ENCODE assay signal across 19 mouse cellular contexts in genomic region chr1:163619831-163620230, GRCm38 (mm10).
DNase-seq lines count a peak whose midpoint lies in the region; ATAC-seq lines count a peak whose summit lies in the region.
"Had no signal": no experiment of that assay in that cellular context is flagged by ENCODE, and none has a peak within 500 bp of the region (broad histone marks: within the 10 kb centered on the region; RNA-seq: fewer than 3 reads in every experiment).

No protein-coding gene starts in this region.

- no peak overlapping the region for H3K4me2 ChIP-seq in kidney, embryonic 15.5 days
- no peak overlapping the region for H3K4me2 ChIP-seq in embryonic facial prominence, embryonic 14.5 days (ENCODE audit: low read depth, low read length)
- no peak overlapping the region for H3K4me2 ChIP-seq in limb, embryonic 11.5 days (ENCODE audit: low read depth, severe bottlenecking)
- H3K4me2 ChIP-seq: embryonic facial prominence, embryonic 13.5 days; forebrain, embryonic 13.5 days; heart, embryonic 11.5 days; hindbrain, embryonic 14.5 days had no signal

- H3K9me3 ChIP-seq in kidney, embryonic 15.5 days (replicated peaks): no peaks in the 10 kb centered on the region
- H3K9me3 ChIP-seq in embryonic facial prominence, embryonic 14.5 days (ENCODE audit: control insufficient read depth, low read length): no peaks in the 10 kb centered on the region
- H3K9me3 ChIP-seq in limb, embryonic 11.5 days (ENCODE audit: control insufficient read depth, low read length): no peaks in the 10 kb centered on the region
- H3K9me3 ChIP-seq: embryonic facial prominence, embryonic 13.5 days; forebrain, embryonic 13.5 days; hindbrain, embryonic 10.5 days had no signal

- intact Hi-C loops in gastrocnemius, postnatal 14 days (cut with DNase I; ENCODE audit: low total_unique reads): no loop called here

- no peak overlapping the region for H3K27ac ChIP-seq in kidney, embryonic 15.5 days
- H3K27ac ChIP-seq in embryonic facial prominence, embryonic 14.5 days (replicated peaks; ENCODE audit: low read depth, low read length): no peak overlapping the region
- no peak overlapping the region for H3K27ac ChIP-seq in limb, embryonic 11.5 days (replicated peaks; ENCODE audit: low read depth, low read length)
- H3K27ac ChIP-seq: embryonic facial prominence, embryonic 13.5 days; forebrain, embryonic 13.5 days; heart, adult 2 months; hindbrain, embryonic 10.5 days; hindbrain, embryonic 14.5 days had no signal

- H3K9ac ChIP-seq in kidney, embryonic 15.5 days: no peak overlapping the region
- H3K9ac ChIP-seq in embryonic facial prominence, embryonic 14.5 days (ENCODE audit: low read depth, low read length): no peak overlapping the region
- no peak overlapping the region for H3K9ac ChIP-seq in limb, embryonic 11.5 days (ENCODE audit: low read length)
- H3K9ac ChIP-seq: embryonic facial prominence, embryonic 13.5 days; forebrain, embryonic 13.5 days; forebrain, postnatal 0 days; hindbrain, embryonic 14.5 days had no signal

- ATAC-seq in kidney, embryonic 15.5 days (replicated peaks; ENCODE audit: low FRiP score): peak; percentile 58
- no peak for ATAC-seq in embryonic facial prominence, embryonic 14.5 days (ENCODE audit: low read depth)
- no peak for ATAC-seq in limb, embryonic 11.5 days (ENCODE audit: insufficient number of reproducible peaks, low FRiP score, low TSS enrichment, low read depth)
- ATAC-seq: forebrain, embryonic 13.5 days; forebrain, postnatal 0 days had no signal

- H3K36me3 ChIP-seq in kidney, embryonic 15.5 days: no peaks in the 10 kb centered on the region
- no peaks in the 10 kb centered on the region for H3K36me3 ChIP-seq in embryonic facial prominence, embryonic 14.5 days (ENCODE audit: control insufficient read depth, insufficient read depth, low read length)
- H3K36me3 ChIP-seq in limb, embryonic 11.5 days (ENCODE audit: control insufficient read depth, insufficient read depth, low read length): no peaks in the 10 kb centered on the region
- H3K36me3 ChIP-seq: embryonic facial prominence, embryonic 13.5 days; hindbrain, embryonic 10.5 days had no signal

- no peak overlapping the region for H3K4me3 ChIP-seq in kidney, embryonic 15.5 days (replicated peaks)
- no peak overlapping the region for H3K4me3 ChIP-seq in embryonic facial prominence, embryonic 14.5 days (ENCODE audit: low read depth, low read length)
- H3K4me3 ChIP-seq in limb, embryonic 11.5 days (ENCODE audit: low read depth, low read length): no peak overlapping the region
- H3K4me3 ChIP-seq: embryonic facial prominence, embryonic 13.5 days; forebrain, embryonic 13.5 days; heart, adult 2 months; hindbrain, embryonic 10.5 days had no signal

- 22% methylated on average over 7 of the region's 7 CpGs for WGBS in kidney, embryonic 15.5 days
- 28% methylated on average over 7 of the region's 7 CpGs for WGBS in embryonic facial prominence, embryonic 14.5 days
- WGBS in limb, embryonic 11.5 days: 37% methylated on average over 7 of the region's 7 CpGs

- peak; percentile 14 for DNase-seq in embryo, embryonic 11.5 days (ENCODE audit: low read depth, low spot score)
- DNase-seq in embryo, embryonic 10 days (ENCODE audit: low spot score): no peak
- DNase-seq in kidney, postnatal 14 days: no peak
- DNase-seq in embryonic facial prominence, embryonic 14.5 days (ENCODE audit: low spot score): peak; percentile 29
- DNase-seq in limb, embryonic 11.5 days (ENCODE audit: low spot score): peak; percentile 25
- DNase-seq in gastrocnemius, postnatal 14 days: no peak
- DNase-seq in frontal cortex, postnatal 25 days (ENCODE audit: low spot score in 2 of 2): no peak
- DNase-seq: adrenal gland, postnatal 10 days; cerebellum, adult 11 months; cerebellum, adult 8-10 months; cerebellum, postnatal 14 days; forebrain, postnatal 0 days; heart, adult 2 months had no signal

- H3K27me3 ChIP-seq in kidney, embryonic 15.5 days: no peaks in the 10 kb centered on the region
- H3K27me3 ChIP-seq in embryonic facial prominence, embryonic 14.5 days (replicated peaks; ENCODE audit: control insufficient read depth, insufficient read depth, low read length): no peaks in the 10 kb centered on the region
- no peaks in the 10 kb centered on the region for H3K27me3 ChIP-seq in limb, embryonic 11.5 days (ENCODE audit: control insufficient read depth, insufficient read depth, low read length)
- H3K27me3 ChIP-seq: embryonic facial prominence, embryonic 13.5 days; forebrain, embryonic 13.5 days had no signal

- peaks cover 5% of the 10 kb centered on the region; the same call in 1 of the 2 replicates for H3K4me1 ChIP-seq in kidney, embryonic 15.5 days
- H3K4me1 ChIP-seq in embryonic facial prominence, embryonic 14.5 days (ENCODE audit: control insufficient read depth, insufficient read depth, low read length): peaks cover 7% of the 10 kb centered on the region; the same call in 1 of the 2 replicates
- H3K4me1 ChIP-seq in limb, embryonic 11.5 days (ENCODE audit: control insufficient read depth, insufficient read depth, low read length): peaks cover 6% of the 10 kb centered on the region; the same call in 1 of the 2 replicates
- H3K4me1 ChIP-seq: forebrain, embryonic 13.5 days; hindbrain, embryonic 10.5 days had no signal

Comparison
In these comparisons a context has a peak if more than half of its experiments do, and no peak if none do; other contexts are left out.
1. DNase-seq: peak in embryo, embryonic 11.5 days (single experiment), embryonic facial prominence, embryonic 14.5 days (single experiment) and limb, embryonic 11.5 days (single experiment); none in embryo, embryonic 10 days (single experiment), kidney, postnatal 14 days (single experiment), gastrocnemius, postnatal 14 days (single experiment) and frontal cortex, postnatal 25 days (0 of 2).